Mouse (Mus musculus) liver (tissue): ENCODE measurements at regions not wholly inside any gene's neighbourhood (a gene's known extent, or its start where the extent isn't known, plus 50 kb on each side); places are given as distances from the start of the nearest gene placed in this dataset.
"Not testable (repeated sequence)": the region's sequence is repeated elsewhere in the genome, so short reads cannot be mapped to it uniquely, and the experiment has no call there.

ENCODE experiments used
- DNase-seq: peaks from one replicate; pipeline ENCODE4 v3.0.0-alpha.2; 2020; ENCODE audit warnings: mixed read lengths

DNA sequence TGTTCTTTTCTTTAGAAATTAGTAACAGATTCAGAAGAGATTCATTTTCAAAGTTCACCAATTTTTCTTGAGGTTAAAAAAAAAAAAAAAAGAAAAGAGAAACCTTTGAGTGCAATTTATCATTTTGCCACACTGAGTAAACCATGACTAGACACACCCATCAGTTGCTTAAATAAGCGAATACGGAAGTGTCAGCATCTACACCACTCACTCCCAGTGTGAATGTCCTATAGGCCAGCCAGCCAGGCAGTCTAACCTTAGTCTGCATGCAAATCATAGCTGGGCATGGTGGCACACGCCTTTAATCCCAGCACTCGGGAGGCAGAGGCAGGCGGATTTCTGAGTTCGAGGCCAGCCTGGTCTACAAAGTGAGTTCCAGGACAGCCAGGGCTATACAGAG is 498.6 kb downstream of the Bnc2 start:
- not testable (repeated sequence) for DNase-seq

DNA sequence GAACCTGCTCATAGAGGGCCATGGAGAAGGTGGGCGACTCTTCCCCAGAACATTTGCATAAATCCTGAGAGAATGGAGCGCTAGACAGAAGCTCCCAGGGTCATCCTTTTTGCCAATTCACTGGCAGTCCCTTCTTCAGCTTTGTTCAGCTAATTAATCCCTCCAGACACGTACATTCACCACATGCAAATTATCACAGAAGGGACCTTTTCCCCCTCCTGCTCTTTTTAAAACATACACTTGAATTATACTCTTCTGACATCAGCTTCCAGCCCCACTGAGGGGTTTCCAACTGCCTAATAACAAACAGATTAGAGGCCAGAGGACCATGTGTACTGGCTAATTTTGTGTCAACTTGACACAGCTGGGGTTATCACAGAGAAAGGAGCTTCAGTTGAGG is 497.2 kb downstream of the Bnc2 start:
- DNase-seq = no peak

DNA sequence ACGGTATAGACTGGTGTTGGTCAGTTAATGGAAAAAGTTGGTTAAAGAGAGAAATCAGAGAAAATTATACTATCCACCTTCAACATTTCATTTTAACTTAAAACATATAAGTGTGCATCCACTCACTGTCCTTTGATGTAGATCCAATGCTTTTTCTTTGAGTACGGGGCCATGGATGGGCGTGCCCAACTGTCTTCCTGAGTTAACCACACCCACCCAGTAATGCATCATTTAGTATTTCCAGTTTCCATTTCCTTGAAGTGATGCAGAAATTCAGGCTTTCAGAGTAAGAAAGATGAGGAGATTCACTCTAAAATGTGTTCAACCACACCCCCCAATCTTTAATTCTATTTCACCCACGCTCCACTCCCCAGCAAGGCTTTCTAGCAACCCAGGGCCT is 490.6 kb downstream of the Bnc2 start:
- DNase-seq = no peak

DNA sequence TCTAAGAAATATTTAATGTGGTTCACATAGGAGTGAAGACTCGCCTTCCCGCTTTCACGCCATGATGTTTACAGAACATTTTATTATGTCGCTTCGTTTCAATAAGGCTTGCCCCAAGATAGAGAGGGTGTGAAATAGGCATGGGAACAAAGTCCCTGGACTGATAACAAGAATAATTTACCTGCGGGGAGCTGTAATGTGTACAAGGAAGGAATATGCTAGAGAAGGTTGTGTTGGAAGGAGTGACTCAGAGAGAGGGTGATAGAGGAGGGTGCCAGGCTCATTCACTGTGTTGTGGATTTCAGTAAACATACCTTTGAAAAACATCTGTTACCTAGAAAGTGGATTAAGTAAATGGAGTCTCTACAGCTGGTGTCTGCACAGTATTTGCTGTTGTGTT is 490.2 kb downstream of the Bnc2 start:
- DNase-seq = no peak

- DNase-seq = no peak
These were observed 485.8 kb downstream of the Bnc2 start for GRCm38 (mm10) chr4:84189315-84189714.

DNA sequence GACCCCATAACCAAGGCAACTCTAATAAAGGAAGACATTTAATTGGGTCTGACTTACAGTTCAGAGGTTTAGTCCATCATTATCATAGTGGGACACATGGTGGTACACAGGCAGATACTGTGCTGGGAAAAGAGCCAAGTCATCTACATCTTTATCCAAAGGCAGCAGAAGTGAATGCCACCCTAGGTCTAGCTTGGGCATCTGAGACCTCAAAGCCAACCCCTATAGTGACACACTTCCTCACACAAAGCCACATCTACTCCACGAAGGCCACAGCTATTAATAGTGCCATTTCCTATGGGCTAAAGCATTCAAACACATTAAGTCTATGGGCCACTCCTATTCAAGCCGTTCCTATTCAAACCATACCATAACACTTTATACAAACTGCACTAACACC is 483.8 kb downstream of the Bnc2 start:
- DNase-seq = no peak

- DNase-seq = no peak
These were observed 482.8 kb downstream of the Bnc2 start for GRCm38 (mm10) chr4:84192301-84192700.

DNA sequence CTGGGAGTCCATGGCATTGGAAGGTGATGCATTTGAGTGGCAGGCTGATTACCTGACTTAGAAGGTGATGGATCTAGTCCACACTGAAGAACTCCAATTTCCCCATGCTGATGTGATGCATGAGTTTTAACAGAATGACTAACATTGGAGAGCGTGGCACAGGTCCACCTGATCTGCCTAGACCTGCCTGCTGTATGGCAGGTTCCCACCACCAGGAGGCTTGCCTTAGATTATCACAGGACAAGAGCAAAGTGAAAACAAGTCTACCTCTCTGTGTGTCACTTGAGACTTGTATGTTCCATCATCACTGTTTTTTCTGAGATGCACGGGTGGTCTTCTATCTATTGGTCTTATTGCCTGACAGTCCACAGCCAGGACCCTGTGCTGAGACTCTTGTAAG is 478.3 kb downstream of the Bnc2 start:
- no peak for DNase-seq

GRCm38 (mm10) chr4:84198176-84198575 is 476.9 kb downstream of the Bnc2 start:
- no peak for DNase-seq

DNA sequence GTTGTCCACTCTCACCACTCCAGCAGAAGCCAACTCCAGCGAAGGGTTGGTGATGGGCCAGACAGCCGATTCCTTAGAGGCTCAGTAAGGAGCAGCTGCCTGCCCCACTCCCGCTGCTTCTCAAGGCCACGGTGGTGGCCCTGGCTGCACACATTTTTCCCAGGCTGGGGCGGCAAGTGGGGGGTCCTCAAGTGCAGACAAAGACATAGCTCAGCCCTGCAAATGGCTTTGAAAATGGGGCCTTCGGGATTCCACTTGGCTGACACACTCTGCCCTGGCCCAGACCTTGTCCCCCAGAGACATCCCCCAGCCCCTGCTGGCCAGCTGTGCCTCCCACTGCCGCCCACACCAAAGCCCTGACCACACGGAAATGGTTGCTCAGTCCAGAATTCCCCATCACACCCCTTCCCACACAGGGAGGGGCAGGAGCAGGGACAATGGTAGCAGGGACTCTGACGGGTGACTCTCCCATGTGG is 475.9 kb downstream of the Bnc2 start:
- peak; percentile 6 for DNase-seq

GRCm38 (mm10) chr4:84201001-84201400 is 474.1 kb downstream of the Bnc2 start:
- DNase-seq = no peak

- DNase-seq = no peak
These were observed 472.8 kb downstream of the Bnc2 start for GRCm38 (mm10) chr4:84202231-84202630.

DNA sequence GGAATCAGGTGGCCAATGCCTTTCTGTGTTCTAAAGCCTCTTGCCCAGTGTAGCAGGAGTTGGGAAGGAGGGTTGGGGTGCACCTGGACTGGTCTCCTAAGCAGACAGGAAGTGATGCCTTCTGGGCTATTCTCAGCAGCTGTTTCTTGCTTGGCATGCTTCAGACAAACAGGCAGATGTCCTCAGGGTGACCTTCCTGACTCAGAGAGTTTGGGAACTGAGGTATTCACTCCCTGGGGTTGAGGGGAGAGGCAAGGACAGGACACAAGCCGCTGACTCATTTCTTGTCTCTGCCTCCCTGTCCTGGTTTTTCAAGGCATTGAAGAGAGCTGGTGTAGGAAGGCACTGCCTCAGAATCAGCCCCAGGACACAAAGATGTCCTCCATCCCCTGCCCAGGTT is 471.4 kb downstream of the Bnc2 start:
- no peak for DNase-seq

GRCm38 (mm10) chr4:84204777-84205176 is 470.3 kb downstream of the Bnc2 start:
- DNase-seq = peak; percentile 15

- no peak for DNase-seq
These were observed 466.9 kb downstream of the Bnc2 start for GRCm38 (mm10) chr4:84208175-84208574.

- no peak for DNase-seq
These were observed 465.5 kb downstream of the Bnc2 start for GRCm38 (mm10) chr4:84209538-84209937.

- DNase-seq = no peak
These were observed 463.7 kb downstream of the Bnc2 start for GRCm38 (mm10) chr4:84211311-84211875.

- no peak for DNase-seq
These were observed 463.1 kb downstream of the Bnc2 start for GRCm38 (mm10) chr4:84212004-84212403.

GRCm38 (mm10) chr4:84214523-84214922 is 460.6 kb downstream of the Bnc2 start:
- DNase-seq = no peak

DNA sequence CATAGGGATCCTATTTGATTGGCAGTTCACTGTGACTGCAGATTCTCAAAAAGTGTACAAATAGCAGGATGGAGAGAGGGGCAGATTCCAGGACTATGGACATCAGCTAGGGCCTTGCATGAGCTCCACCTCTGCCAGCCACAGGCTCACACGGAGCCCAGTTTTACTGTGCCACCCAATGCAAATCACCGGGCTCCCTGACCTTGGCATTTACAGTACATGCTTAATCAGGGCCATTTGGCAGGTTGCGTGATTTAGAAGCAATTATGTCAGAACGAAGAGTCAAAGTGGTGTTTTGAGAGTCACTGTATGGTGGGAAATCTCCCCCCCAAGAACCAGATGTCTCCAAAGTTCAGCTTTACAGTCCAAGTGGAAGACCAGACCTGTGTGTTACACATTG is 456.1 kb downstream of the Bnc2 start:
- no peak for DNase-seq

GRCm38 (mm10) chr4:84222057-84222717 is 452.9 kb downstream of the Bnc2 start:
- no peak for DNase-seq

GRCm38 (mm10) chr4:84222805-84223335 is 452.2 kb downstream of the Bnc2 start:
- no peak for DNase-seq

DNA sequence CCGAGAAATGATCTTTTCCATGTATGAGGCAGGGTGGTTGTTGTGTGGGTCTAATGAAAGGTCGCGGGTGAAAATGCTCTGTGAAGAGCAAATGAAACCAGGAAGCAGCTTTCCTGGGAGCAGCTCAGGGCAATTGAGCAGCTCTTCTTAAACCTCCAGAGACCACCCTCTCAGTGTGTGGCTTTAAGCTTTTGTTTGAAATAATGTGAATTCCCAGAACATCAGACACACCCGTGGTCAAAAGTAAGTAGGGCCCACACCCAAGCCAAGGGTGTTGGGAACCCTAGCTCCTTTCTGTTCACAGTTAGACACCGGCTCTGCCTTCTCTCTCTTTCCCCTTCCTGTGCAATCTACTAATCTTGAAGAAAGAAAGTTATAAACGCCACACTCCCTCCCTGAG is 450.5 kb downstream of the Bnc2 start:
- DNase-seq = no peak
